ENCODE assay signal across 8 mouse cellular contexts in the genomic region with DNA sequence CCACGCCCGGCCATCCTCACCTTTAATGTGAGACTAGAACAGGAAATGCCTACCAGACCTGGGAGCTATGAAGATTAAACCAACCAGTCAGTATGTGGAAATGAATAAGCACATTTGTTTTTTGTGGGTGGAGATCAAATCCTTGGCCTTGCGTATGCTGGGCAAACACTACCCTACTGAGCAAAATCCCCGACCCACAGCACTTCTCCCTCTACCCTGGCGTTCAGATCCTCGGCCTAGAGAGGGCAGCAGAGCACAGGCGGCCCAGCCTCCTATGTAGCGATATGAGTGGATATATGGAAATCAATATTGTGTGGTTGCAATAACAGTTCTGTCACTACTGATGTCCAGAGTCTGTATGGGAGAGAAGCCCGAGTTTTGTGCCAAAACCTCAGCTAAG. TPM values are rescaled to one million over a fixed set of nuclear protein-coding genes. Genes with fewer than 3 reads are reported as not detected.
A peak's percentile ranks its signal among the peaks of the same experiment; 100 is the strongest.
DNase-seq lines count a peak whose midpoint lies in the region; ATAC-seq and TF ChIP-seq lines count a peak whose summit lies in the region.

No protein-coding gene starts in this region.

- ATAC-seq in liver, postnatal 0 days, result peak; percentile 68

- peaks cover 15% of the 10 kb centered on the region for H3K4me1 ChIP-seq in liver, postnatal 0 days (ENCODE audit: insufficient read depth)

- no peaks in the 10 kb centered on the region for H3K27me3 ChIP-seq in liver, postnatal 0 days (ENCODE audit: insufficient read depth, low read length)

- H3K27ac ChIP-seq in liver, postnatal 0 days (ENCODE audit: low read depth), result no peak overlapping the region

- no peak overlapping the region for H3K9ac ChIP-seq in liver, postnatal 0 days (replicated peaks)

- WGBS in liver, postnatal 0 days (ENCODE audit: insufficient replicate concordance), result 61% methylated on average over 9 of the region's 9 CpGs

- no peak for TF ChIP-seq EP300 in liver, postnatal 0 days (IDR thresholded peaks at IDR 0.05; ENCODE audit: low read depth)

- no peak overlapping the region for H3K4me3 ChIP-seq in liver, postnatal 0 days (ENCODE audit: low read depth, low read length)

- no peaks in the 10 kb centered on the region for H3K9me3 ChIP-seq in liver, postnatal 0 days (ENCODE audit: low read length)

- no peak overlapping the region for H3K4me2 ChIP-seq in liver, postnatal 0 days (ENCODE audit: low read depth, low read length)

- TF ChIP-seq CTCF in liver, postnatal 0 days (IDR thresholded peaks at IDR 0.05; ENCODE audit: low read depth), result peak; percentile 89

- H3K36me3 ChIP-seq in liver, postnatal 0 days (replicated peaks; ENCODE audit: insufficient read depth, low read length), result peaks cover 60% of the 10 kb centered on the region

- peak; percentile 39 for DNase-seq in embryo, embryonic 11 days
- no peak for DNase-seq in embryo, embryonic 10 days (ENCODE audit: low spot score)
- DNase-seq in 3T3-L1 (ENCODE audit: low read depth, low spot score), result peak; percentile 33
- peak; percentile 73 for DNase-seq in T-cell, adult 2 months (ENCODE audit: low spot score)
- peak; percentile 74 for DNase-seq in liver, postnatal 0 days
- DNase-seq in thymus, postnatal 10 days (ENCODE audit: low spot score in 2 of 2), result peak; percentile 26 to 49
- no peak for DNase-seq in urinary bladder, adult 18-20 months (ENCODE audit: low spot score in 2 of 2)
- no peak for DNase-seq in urinary bladder, postnatal 4 days (ENCODE audit: low spot score in 2 of 2)

RNA-seq across cellular contexts. Expression of gene Pnma1, which starts 14.8 kb away (rescaled TPM):
- polyA plus RNA-seq in liver, postnatal 0 days (2015; fragmentation: Nextera tagmentation; extraction: Ambion mirVana), result 0.28 and 0.35 TPM in 2 replicates

RNA-seq across cellular contexts. Expression of gene Dnal1, which starts 49.0 kb away (rescaled TPM):
- 0.13 and 0.21 TPM in 2 replicates for polyA plus RNA-seq in liver, postnatal 0 days (2015; fragmentation: Nextera tagmentation; extraction: Ambion mirVana)

RNA-seq across cellular contexts. Expression of gene Elmsan1, which starts 55.5 kb away (rescaled TPM):
- 2.6 and 2.8 TPM in 2 replicates for polyA plus RNA-seq in liver, postnatal 0 days (2015; fragmentation: Nextera tagmentation; extraction: Ambion mirVana)

Comparison
In these comparisons a context has a peak if more than half of its experiments do, and no peak if none do; other contexts are left out.
1. DNase-seq: peak in embryo, embryonic 11 days (single experiment), 3T3-L1 (single experiment), T-cell, adult 2 months (single experiment), liver, postnatal 0 days (single experiment) and thymus, postnatal 10 days (2 of 2); none in embryo, embryonic 10 days (single experiment), urinary bladder, adult 18-20 months (0 of 2) and urinary bladder, postnatal 4 days (0 of 2).